Mouse (Mus musculus) liver, adult 2 months (tissue): Measurements from ENCODE around the gene Trim2.

Experiments used
- CTCF ChIP-seq: fragments of 200-500 bp; IDR thresholded peaks from 2 replicates; pipeline ENCODE4 v1.5.1; 2011; ENCODE audit warnings: low read depth, low read length, control low read depth
- POLR2A ChIP-seq: fragments of 200-500 bp; IDR thresholded peaks from 2 replicates; pipeline ENCODE4 v1.6.1; 2011; ENCODE audit warnings: low read length, control low read depth; ENCODE audit not compliant: insufficient read depth; ENCODE audit errors: extremely low read depth

DNA sequence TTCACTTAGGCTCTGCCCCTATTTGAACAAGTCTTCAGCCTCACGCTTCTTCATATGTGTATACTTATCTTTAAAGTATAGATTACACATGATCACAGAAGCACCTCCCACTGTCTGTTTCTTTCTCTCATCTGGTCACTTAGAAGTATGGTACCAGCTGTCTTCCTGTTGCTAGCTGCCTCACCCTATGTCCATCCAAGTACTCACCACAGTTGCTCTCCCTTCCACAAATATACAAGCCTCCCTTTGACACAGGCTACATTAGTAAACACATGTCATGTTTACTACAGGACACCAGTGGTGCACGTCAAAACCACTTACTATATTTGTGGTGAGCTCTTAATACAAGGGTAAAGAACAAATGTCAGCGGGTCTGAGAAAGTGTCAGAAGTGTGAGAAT is 175.3 kb downstream of the Trim2 start:
- TF ChIP-seq CTCF (no peak), POLR2A (no peak)
